Mouse (Mus musculus) liver, embryonic 15.5 days (tissue): Measurements from ENCODE around the gene Adamtsl2. TPM values are rescaled to one million over a fixed set of nuclear protein-coding genes. Genes with fewer than 3 reads are reported as not detected.

Experiments used
- ATAC-seq: fragments of 200-750 bp; cut with Nextera tagmentation; 2 replicates; pipeline ENCODE4 v1.8.0; 2017; ENCODE audit warnings: moderate number of reproducible peaks, mild to moderate bottlenecking, moderate library complexity; ENCODE audit not compliant: insufficient read depth
- H3K27ac ChIP-seq: fragments of 300-500 bp; sonication (generic); replicated peaks from 2 replicates; pipeline ENCODE4 v1.5.1; 2015; ENCODE audit warnings: mild to moderate bottlenecking, inconsistent platforms
- H3K27me3 ChIP-seq: fragments of 300-500 bp; sonication (generic); 2 replicates; pipeline ENCODE4 v1.6.1; 2015; ENCODE audit warnings: mild to moderate bottlenecking, inconsistent platforms
- H3K36me3 ChIP-seq: fragments of 300-500 bp; sonication (generic); replicated peaks from 2 replicates; pipeline ENCODE4 v1.6.1; 2015; ENCODE audit warnings: moderate library complexity, mild to moderate bottlenecking, inconsistent platforms
- H3K4me1 ChIP-seq: fragments of 300-500 bp; sonication (generic); replicated peaks from 2 replicates; pipeline ENCODE4 v1.6.1; 2015; ENCODE audit warnings: inconsistent platforms
- H3K4me2 ChIP-seq: fragments of 300-500 bp; sonication (generic); 2 replicates; pipeline ENCODE4 v1.6.1; 2015; ENCODE audit warnings: moderate library complexity, mild to moderate bottlenecking, inconsistent platforms
- H3K4me3 ChIP-seq: fragments of 300-500 bp; sonication (generic); replicated peaks from 2 replicates; pipeline ENCODE4 v1.5.1; 2015; ENCODE audit warnings: mild to moderate bottlenecking, inconsistent platforms
- H3K9ac ChIP-seq: fragments of 300-500 bp; sonication (generic); 2 replicates; pipeline ENCODE4 v1.6.1; 2015; ENCODE audit warnings: moderate library complexity, mild to moderate bottlenecking, inconsistent platforms
- H3K9me3 ChIP-seq: fragments of 300-500 bp; sonication (generic); replicated peaks from 2 replicates; pipeline ENCODE4 v1.6.1; 2016; ENCODE audit warnings: inconsistent platforms
- WGBS: fragments of 180-500 bp; shearing (Covaris S2); methylation state at CpG from one replicate; pipeline ENCODE4 v1.1.7; 2015; ENCODE audit warnings: mixed read lengths; ENCODE audit not compliant: insufficient replicate concordance; 5-methylcytosine and 5-hydroxymethylcytosine counted together
- polyA plus RNA-seq: library from polyadenylated mRNA; unstranded; fragments of >200 nt; fragmentation: Nextera tagmentation; extraction: Ambion mirVana; gene quantifications from 2 replicates; pipeline ENCODE4 v1.2.1, GENCODE M21; 2015

Gene Adamtsl2
- polyA plus RNA-seq, 1 experiment from 2014 or later = 0.32 TPM

DNA sequence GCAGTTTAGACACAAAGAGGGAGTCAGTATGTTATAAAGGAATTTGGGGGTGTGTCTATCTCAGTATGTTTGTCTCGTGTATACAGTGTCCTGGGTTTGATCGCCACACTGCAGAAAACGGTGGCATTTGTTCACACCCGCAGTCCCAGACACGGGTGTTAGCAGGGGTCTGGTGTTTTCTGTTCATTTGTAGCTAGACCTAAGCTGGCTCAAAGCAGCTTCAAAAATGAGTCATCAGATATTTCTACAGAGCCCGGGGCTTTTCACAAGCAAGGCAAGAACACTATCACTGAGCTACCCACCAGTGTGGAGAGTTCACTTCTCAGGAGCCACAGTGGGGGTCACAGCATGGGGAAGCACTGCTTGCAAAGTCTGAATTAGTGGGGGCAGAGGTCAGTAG lies 29.8 kb upstream of the Adamtsl2 start:
- Histone ChIP-seq H3K27ac (no peak overlapping the region), H3K4me3 (no peak overlapping the region), H3K4me2 (no peak overlapping the region), H3K27me3 (no peaks in the 10 kb centered on the region), H3K4me1 (no peaks in the 10 kb centered on the region), H3K9me3 (no peaks in the 10 kb centered on the region), H3K9ac (no peak overlapping the region), H3K36me3 (no peaks in the 10 kb centered on the region)
- 51% methylated on average over 6 of the region's 6 CpGs for WGBS
- ATAC-seq = no peak

DNA sequence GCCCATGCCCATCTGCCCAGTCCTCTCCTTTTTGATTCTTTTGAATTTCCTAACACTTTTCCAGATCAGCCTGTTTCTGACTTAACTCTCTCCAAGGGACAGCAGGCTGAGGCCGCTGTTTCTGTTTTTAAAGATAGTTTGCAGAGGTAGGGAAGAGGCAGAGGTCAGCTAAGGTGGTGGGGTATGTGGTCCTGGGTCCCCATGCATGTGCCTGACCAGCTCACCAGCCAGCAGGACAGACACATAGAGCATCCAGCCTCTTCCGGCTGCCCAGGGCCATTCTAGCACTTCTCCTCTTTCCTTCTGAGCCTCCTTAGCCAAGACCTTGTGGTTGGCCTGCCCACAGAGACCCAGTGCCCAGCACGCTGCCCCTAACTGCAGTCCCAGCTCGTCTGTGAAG lies 20.9 kb upstream of the Adamtsl2 start:
- ATAC-seq = no peak

DNA sequence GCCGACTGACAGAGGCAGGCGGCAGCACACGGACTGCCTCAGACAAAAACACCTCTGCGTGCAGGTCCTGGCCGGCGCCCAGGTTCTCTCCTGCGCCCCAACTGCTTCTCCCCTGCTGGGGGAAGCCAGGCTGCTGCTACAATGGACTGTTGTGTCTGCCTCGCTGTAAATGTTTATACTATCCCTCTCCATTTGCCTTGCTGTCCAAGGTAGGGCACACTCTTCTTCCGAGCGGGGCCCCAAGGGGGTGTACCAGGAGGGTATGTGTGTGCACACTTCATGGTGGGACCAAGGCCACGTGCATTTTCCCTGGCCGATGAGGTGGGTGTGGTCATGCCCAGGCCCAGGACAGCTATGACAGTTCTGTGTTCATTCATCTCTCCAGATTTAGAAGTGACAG lies 20.4 kb upstream of the Adamtsl2 start:
- Histone ChIP-seq H3K27me3 (no peaks in the 10 kb centered on the region), H3K4me1 (0 out of 2 replicates have a peak, but pooled peaks cover 4% of the 10 kb centered on the region), H3K9me3 (no peaks in the 10 kb centered on the region), H3K27ac (no peak overlapping the region), H3K4me2 (no peak overlapping the region), H3K36me3 (no peaks in the 10 kb centered on the region), H3K9ac (no peak overlapping the region), H3K4me3 (no peak overlapping the region)
- WGBS = 41% methylated on average over 12 of the region's 12 CpGs
- ATAC-seq = no peak

More for the DNA sequence above, 20.9 kb upstream of the Adamtsl2 start:
- H3K27ac ChIP-seq = no peak overlapping the region
- 0 out of 2 replicates have a peak, but pooled peaks cover 4% of the 10 kb centered on the region for H3K4me1 ChIP-seq
- WGBS = 38% methylated on average over 4 of the region's 4 CpGs
- H3K4me2 ChIP-seq = no peak overlapping the region
- H3K9ac ChIP-seq = no peak overlapping the region
- H3K9me3 ChIP-seq = no peaks in the 10 kb centered on the region
- no peaks in the 10 kb centered on the region for H3K27me3 ChIP-seq
- H3K36me3 ChIP-seq = no peaks in the 10 kb centered on the region
- H3K4me3 ChIP-seq = no peak overlapping the region

DNA sequence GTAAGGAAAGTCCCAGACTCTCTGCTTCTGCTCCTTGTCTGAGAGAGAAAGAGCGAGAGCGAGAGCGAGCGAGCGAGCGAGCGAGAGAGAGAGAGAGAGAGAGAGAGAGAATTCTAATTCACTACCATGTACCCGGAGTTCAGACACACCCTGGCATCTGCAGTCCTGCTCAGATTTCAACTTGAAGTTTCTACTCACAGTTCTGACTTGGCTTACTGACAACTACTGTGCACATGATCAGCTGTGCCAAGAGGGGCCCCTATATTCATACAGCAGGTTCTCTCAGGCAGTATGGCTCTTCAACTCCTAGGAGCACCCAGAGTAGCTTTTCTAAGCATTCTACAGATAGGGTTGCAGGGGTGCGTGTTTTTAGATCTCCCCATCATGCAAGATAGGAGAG lies 20.0 kb upstream of the Adamtsl2 start:
- Histone ChIP-seq H3K9me3 (no peaks in the 10 kb centered on the region), H3K36me3 (no peaks in the 10 kb centered on the region), H3K9ac (no peak overlapping the region), H3K27me3 (no peaks in the 10 kb centered on the region), H3K4me1 (0 out of 2 replicates have a peak, but pooled peaks cover 4% of the 10 kb centered on the region), H3K27ac (no peak overlapping the region), H3K4me2 (no peak overlapping the region), H3K4me3 (no peak overlapping the region)
- no peak for ATAC-seq
- WGBS = 73% methylated on average over 9 of the region's 9 CpGs

DNA sequence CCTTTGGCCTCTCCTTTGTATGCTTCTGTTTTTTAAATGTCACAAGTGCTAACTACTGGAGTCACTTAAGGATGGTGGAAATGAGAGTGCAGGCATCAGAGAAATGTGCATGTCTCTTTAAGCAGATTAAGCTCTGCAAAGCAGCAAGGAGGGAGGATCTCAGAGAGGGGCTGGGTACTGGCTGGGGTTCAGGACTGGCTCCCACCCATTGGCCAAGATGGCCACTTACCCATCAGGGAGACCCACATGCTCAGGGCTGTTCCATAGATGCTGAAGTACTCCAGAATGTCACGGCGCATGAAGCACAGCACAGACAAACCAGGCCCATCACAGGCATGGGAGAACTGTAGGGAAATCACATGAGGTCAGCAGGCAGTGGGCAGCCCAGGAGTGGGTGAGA lies 12.1 kb upstream of the Adamtsl2 start:
- H3K4me3 ChIP-seq = no peak overlapping the region
- H3K36me3 ChIP-seq = no peaks in the 10 kb centered on the region
- no peak overlapping the region for H3K4me2 ChIP-seq
- no peaks in the 10 kb centered on the region for H3K9me3 ChIP-seq
- ATAC-seq = no peak
- H3K9ac ChIP-seq = no peak overlapping the region
- 0 out of 2 replicates have a peak, but pooled peaks cover 2% of the 10 kb centered on the region for H3K4me1 ChIP-seq
- no peak overlapping the region for H3K27ac ChIP-seq
- WGBS = 57% methylated on average over 2 of the region's 2 CpGs
- no peaks in the 10 kb centered on the region; the same call in 1 of the 2 replicates for H3K27me3 ChIP-seq

DNA sequence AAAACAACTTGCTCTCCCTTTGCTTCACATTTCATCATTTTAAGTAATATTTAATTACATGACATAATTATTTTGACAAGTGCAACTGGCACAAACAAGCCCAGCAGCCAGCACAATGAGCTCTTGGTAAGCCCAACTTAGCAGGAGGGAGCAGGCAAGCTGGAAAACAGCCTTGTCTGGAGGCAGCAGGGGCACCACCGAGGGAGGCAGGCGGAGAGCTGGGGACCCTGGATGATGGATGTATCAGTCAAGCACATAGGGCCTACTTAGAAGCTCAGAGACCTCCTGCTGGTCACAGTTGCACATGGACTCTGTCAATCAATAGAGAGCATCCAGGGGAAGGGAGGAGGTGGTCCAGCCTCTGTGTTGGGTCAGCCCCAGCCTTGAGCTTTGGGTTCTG lies 11.2 kb upstream of the Adamtsl2 start:
- no peaks in the 10 kb centered on the region for H3K36me3 ChIP-seq
- H3K9me3 ChIP-seq = no peaks in the 10 kb centered on the region
- H3K27ac ChIP-seq = no peak overlapping the region
- no peak overlapping the region for H3K4me3 ChIP-seq
- no peaks in the 10 kb centered on the region for H3K4me1 ChIP-seq
- WGBS = 54% methylated on average over 2 of the region's 2 CpGs
- no peak overlapping the region for H3K9ac ChIP-seq
- ATAC-seq = no peak
- no peaks in the 10 kb centered on the region; the same call in 1 of the 2 replicates for H3K27me3 ChIP-seq
- no peak overlapping the region for H3K4me2 ChIP-seq

DNA sequence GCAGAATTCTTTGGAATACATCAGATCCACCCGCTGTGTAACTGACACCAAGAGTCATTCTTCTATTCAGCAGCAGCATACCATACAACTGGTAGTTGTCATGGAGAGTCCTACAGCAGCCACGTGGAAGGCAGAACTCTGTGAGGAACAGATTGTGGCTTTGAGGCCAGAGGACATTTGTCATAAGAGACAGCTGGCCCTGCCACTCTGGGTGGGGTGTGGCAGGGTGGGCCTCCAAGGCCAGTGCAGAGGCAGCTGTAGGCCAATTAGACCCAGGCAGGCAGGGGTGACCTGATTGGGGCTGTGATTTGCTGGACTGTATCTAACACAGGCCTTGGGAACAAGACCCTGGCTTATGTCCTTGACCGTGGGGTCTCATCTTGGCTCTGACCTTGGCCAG lies 9.5 kb upstream of the Adamtsl2 start:
- H3K4me2 ChIP-seq = no peak overlapping the region
- H3K9me3 ChIP-seq = no peaks in the 10 kb centered on the region
- 37% methylated on average over 3 of the region's 3 CpGs for WGBS
- ATAC-seq = no peak
- H3K4me3 ChIP-seq = no peak overlapping the region
- no peaks in the 10 kb centered on the region for H3K36me3 ChIP-seq
- H3K9ac ChIP-seq = no peak overlapping the region
- no peak overlapping the region for H3K27ac ChIP-seq
- no peaks in the 10 kb centered on the region for H3K4me1 ChIP-seq
- H3K27me3 ChIP-seq = no peaks in the 10 kb centered on the region; the same call in 1 of the 2 replicates

DNA sequence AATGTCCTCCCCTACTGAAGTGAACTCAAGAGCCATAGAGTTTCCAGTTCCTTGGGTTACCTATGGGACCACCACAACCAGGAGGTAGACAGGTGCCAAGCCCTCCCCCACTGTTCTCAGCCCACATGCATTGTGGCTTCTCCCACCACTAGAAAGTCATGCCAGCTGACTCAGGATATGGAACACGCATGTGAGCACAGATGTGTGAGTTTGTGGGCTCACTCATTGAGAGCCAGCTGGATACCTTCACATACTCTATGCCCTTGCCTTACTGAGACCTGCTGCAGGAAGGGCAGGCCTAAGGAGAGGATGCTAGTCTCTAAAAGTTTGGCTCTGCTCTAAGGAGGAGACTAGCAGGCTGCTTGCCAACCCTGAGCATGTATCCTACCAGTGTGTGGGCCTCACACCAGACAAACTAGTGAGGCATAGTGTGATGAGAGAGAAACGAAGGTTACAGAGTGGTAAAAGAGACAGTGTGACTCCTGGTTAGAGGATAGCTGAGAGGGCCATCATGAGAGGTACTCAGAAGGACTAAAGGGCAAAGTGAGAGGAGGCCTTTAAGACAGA lies 8.8 kb upstream of the Adamtsl2 start:
- Histone ChIP-seq H3K9ac (no peak overlapping the region), H3K9me3 (no peaks in the 10 kb centered on the region), H3K27me3 (no peaks in the 10 kb centered on the region; the same call in 1 of the 2 replicates), H3K36me3 (no peaks in the 10 kb centered on the region), H3K4me2 (no peak overlapping the region), H3K4me1 (no peaks in the 10 kb centered on the region), H3K4me3 (no peak overlapping the region), H3K27ac (no peak overlapping the region)
- WGBS = 49% methylated on average over 2 of the region's 2 CpGs
- ATAC-seq = no peak

DNA sequence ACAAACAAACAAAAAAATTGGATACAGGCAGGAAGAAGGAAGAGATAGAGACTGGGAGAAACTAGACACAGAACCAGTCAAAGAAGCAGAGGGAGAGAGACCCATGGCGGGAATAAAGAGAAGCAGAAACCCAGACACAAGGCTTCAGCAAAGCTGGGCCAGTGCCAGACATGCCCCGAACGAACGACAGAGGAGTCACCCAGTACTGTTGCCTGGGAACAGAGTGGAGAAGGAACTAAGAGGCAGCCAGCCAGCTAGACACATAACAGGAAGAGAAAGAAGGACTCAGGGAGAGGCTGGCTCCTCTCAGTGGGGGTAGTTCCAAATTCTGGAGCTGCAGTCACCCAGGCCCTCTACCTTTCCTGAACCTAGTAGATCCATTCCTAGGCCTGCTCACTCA lies 8.0 kb upstream of the Adamtsl2 start:
- H3K27ac ChIP-seq = no peak overlapping the region
- no peaks in the 10 kb centered on the region; the same call in 1 of the 2 replicates for H3K27me3 ChIP-seq
- no peak overlapping the region for H3K4me3 ChIP-seq
- H3K36me3 ChIP-seq = no peaks in the 10 kb centered on the region
- H3K4me2 ChIP-seq = no peak overlapping the region
- no peaks in the 10 kb centered on the region for H3K9me3 ChIP-seq
- no peak overlapping the region for H3K9ac ChIP-seq
- ATAC-seq = no peak
- no peaks in the 10 kb centered on the region for H3K4me1 ChIP-seq
- WGBS = 16% methylated on average over 4 of the region's 4 CpGs

DNA sequence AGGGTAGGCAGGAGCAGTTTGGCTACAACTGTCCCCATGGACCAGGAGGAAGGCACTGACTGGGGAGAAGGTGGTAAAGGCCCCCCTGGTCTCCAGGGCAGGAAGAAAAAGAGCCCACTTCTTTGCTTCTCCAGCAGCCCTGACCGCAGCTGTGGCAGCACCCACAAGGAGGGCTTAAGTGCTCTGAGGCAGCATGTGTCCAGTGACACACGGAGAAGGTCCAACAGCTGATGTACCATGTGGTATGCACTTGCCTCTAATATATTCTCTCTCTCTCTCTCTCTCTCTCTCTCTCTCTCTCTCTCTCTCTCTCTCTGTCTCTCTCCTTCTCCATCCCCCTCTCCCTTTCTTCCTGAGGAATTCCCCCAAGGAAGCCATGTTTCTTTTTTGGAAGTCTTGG lies 7.2 kb upstream of the Adamtsl2 start, which contains the start of gene Mymk:
Gene Mymk (minus strand): TSS at position 202 of the 400 bp plus-strand sequence.
- H3K27me3 ChIP-seq = no peaks in the 10 kb centered on the region
- ATAC-seq = no peak
- H3K4me2 ChIP-seq = no peak within 1 kb of the TSS
- H3K9me3 ChIP-seq = no peaks in the 10 kb centered on the region
- no peak within 1 kb of the TSS for H3K9ac ChIP-seq
- no peak within 1 kb of the TSS for H3K4me3 ChIP-seq
- no peak within 1 kb of the TSS for H3K27ac ChIP-seq
- H3K36me3 ChIP-seq = no peaks in the 10 kb centered on the region
- H3K4me1 ChIP-seq = no peaks in the 10 kb centered on the region
- 56% methylated on average over 2 of the region's 2 CpGs for WGBS

DNA sequence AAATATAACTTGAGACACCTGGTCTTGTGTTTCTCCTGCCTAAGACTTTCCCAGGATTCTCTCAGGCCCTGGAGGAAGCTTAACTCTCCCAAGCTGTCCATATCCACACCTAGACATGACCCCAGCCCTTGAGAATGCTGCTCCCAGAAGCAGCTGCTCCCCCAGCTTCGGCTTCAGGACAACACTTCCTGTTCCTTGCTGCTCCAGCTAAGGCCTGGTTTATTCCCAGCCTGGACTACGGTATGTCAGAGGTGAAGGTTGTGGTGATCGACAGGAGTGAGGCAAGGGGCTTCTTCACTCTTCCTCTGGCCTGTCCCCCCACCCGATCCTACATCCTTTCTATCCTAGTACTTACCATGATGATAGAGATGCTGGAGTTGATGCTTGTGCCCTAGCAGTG lies 5.8 kb upstream of the Adamtsl2 start:
- no peak overlapping the region for H3K4me2 ChIP-seq
- H3K36me3 ChIP-seq = no peaks in the 10 kb centered on the region
- no peak overlapping the region for H3K27ac ChIP-seq
- H3K27me3 ChIP-seq = peaks cover 5% of the 10 kb centered on the region; the same call in 1 of the 2 replicates
- no peak overlapping the region for H3K4me3 ChIP-seq
- H3K9ac ChIP-seq = no peak overlapping the region
- no peaks in the 10 kb centered on the region for H3K4me1 ChIP-seq
- 49% methylated on average over 4 of the region's 4 CpGs for WGBS
- ATAC-seq = no peak
- H3K9me3 ChIP-seq = no peaks in the 10 kb centered on the region

DNA sequence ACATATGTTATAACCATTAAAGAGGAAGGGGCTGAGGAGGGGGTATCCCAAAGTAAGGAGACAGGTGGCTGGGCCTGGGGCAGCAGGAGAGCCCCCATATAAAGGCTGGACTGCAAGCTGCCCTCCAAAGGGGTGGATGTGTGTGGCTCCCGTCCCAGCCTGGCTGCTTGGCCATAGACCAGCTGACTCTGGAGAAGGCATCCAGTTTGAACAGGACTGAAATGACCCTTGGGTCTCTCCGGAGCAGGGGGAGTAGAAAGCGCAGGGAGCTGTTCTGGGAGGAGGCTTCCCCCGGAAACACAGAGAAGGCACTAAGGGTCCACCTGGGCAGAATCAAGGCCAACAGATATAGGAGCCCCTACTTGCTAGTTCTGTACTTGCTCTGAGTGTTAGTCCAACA lies 4.4 kb upstream of the Adamtsl2 start:
- 62% methylated on average over 4 of the region's 4 CpGs for WGBS
- Histone ChIP-seq H3K27me3 (peaks cover 17% of the 10 kb centered on the region), H3K4me3 (no peak overlapping the region), H3K4me1 (peaks cover 5% of the 10 kb centered on the region; the same call in 1 of the 2 replicates), H3K4me2 (no peak overlapping the region), H3K9ac (no peak overlapping the region), H3K27ac (no peak overlapping the region), H3K9me3 (no peaks in the 10 kb centered on the region), H3K36me3 (no peaks in the 10 kb centered on the region)
- no peak for ATAC-seq
